In the genomic region with DNA sequence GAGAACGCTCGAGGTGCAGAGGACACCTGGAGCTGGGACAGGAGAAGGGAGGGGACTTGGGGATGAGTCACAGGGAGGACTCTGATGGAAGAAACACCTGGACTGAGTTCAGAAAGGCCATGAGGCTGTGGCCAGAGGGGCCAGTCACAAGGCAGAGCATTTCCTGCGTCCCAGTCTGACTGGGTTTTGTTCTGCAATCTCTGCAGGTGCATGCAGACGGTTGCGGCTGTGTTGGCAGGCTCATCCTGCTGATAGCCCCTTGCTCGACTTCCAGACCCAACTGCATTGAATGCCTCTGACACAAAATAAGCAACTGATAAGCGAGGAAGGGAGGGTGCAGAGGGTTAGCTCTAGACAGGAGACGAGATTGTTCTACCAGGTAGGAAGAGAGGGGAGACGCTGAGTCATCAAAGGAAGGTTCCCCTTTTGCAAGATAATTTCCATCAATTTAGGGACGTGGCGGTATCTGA, we compare ENCODE assay signal across 21 mouse cellular contexts. TPM values are rescaled to one million over a fixed set of nuclear protein-coding genes. Genes with fewer than 3 reads are reported as not detected.
DNase-seq lines count a peak whose midpoint lies in the region; ATAC-seq lines count a peak whose summit lies in the region.
"Had no signal": no experiment of that assay in that cellular context is flagged by ENCODE, and none has a peak within 500 bp of the region (broad histone marks: within the 10 kb centered on the region; RNA-seq: fewer than 3 reads in every experiment).

No protein-coding gene starts in this region.

- peaks cover 13% of the 10 kb centered on the region for H3K4me1 ChIP-seq in heart, embryonic 11.5 days (ENCODE audit: control insufficient read depth, insufficient read depth, low read length)
- H3K4me1 ChIP-seq in hindbrain, embryonic 14.5 days (replicated peaks; ENCODE audit: control insufficient read depth, insufficient read depth, low read length): peaks cover 17% of the 10 kb centered on the region; the same call in 1 of the 2 replicates
- H3K4me1 ChIP-seq: liver, embryonic 15.5 days had no signal

- no peaks in the 10 kb centered on the region for H3K36me3 ChIP-seq in heart, embryonic 11.5 days (ENCODE audit: control insufficient read depth, insufficient read depth, low read length)
- H3K36me3 ChIP-seq in hindbrain, embryonic 14.5 days (replicated peaks; ENCODE audit: control insufficient read depth, insufficient read depth): no peaks in the 10 kb centered on the region
- H3K36me3 ChIP-seq: embryonic facial prominence, embryonic 13.5 days; limb, embryonic 13.5 days; liver, embryonic 15.5 days had no signal

- no peak for ATAC-seq in heart, embryonic 11.5 days (replicated peaks; ENCODE audit: insufficient number of reproducible peaks, low FRiP score, low TSS enrichment)
- ATAC-seq in common myeloid progenitor, adult 5-6 weeks (replicated peaks; ENCODE audit: low read depth, poor library complexity, severe bottlenecking): peak; percentile 75
- ATAC-seq in megakaryocyte-erythroid progenitor cell, adult 5-6 weeks (replicated peaks; ENCODE audit: low FRiP score, low TSS enrichment, poor library complexity, severe bottlenecking): peak; percentile 49
- ATAC-seq in hindbrain, embryonic 14.5 days (ENCODE audit: low FRiP score): no peak
- ATAC-seq: lung, postnatal 0 days had no signal

- no peak overlapping the region for H3K4me2 ChIP-seq in heart, embryonic 11.5 days
- H3K4me2 ChIP-seq in hindbrain, embryonic 14.5 days (replicated peaks): no peak overlapping the region
- H3K4me2 ChIP-seq: embryonic facial prominence, embryonic 13.5 days; limb, embryonic 13.5 days; liver, embryonic 15.5 days had no signal

- DNase-seq in heart, adult 11 months: peak; percentile 90
- DNase-seq in CD4-positive helper T cell, adult 2 months (ENCODE audit: low read depth, low spot score): peak; percentile 28
- DNase-seq in urinary bladder, postnatal 10 days (ENCODE audit: low spot score): no peak
- DNase-seq in kidney, adult 18-20 months: no peak
- DNase-seq in hindbrain, embryonic 14.5 days (ENCODE audit: low spot score): no peak
- DNase-seq: adrenal gland, postnatal 36 days; cerebellum, adult 2 months; gastrocnemius, adult 2 months; heart, postnatal 14 days; kidney, adult 2 months; kidney, postnatal 25 days; right cerebral cortex, postnatal 25 days had no signal

- 53% methylated on average over 11 of the region's 11 CpGs for WGBS in heart, embryonic 11.5 days (ENCODE audit: insufficient replicate concordance)
- 84% methylated on average over 11 of the region's 11 CpGs for WGBS in hindbrain, embryonic 14.5 days

- H3K9ac ChIP-seq in heart, embryonic 11.5 days (ENCODE audit: low read depth, low read length): no peak overlapping the region
- H3K9ac ChIP-seq in hindbrain, embryonic 14.5 days: no peak overlapping the region
- H3K9ac ChIP-seq: embryonic facial prominence, embryonic 13.5 days; limb, embryonic 13.5 days; liver, embryonic 15.5 days had no signal

- H3K27me3 ChIP-seq in heart, embryonic 11.5 days (ENCODE audit: control insufficient read depth, insufficient read depth, low read length): peaks cover 17% of the 10 kb centered on the region
- peaks cover 36% of the 10 kb centered on the region; the same call in 1 of the 2 replicates for H3K27me3 ChIP-seq in hindbrain, embryonic 14.5 days (ENCODE audit: control insufficient read depth, insufficient read depth, low read length)

- H3K27ac ChIP-seq in heart, embryonic 11.5 days (ENCODE audit: low read depth, low read length): no peak overlapping the region
- no peak overlapping the region for H3K27ac ChIP-seq in hindbrain, embryonic 14.5 days
- H3K27ac ChIP-seq: embryonic facial prominence, embryonic 13.5 days; gastrocnemius, adult 2 months; limb, embryonic 13.5 days; liver, embryonic 15.5 days had no signal

- 0 out of 2 replicates have a peak, but pooled peaks cover 1% of the 10 kb centered on the region for H3K9me3 ChIP-seq in heart, embryonic 11.5 days (replicated peaks; ENCODE audit: control insufficient read depth, low read length)
- H3K9me3 ChIP-seq in hindbrain, embryonic 14.5 days (ENCODE audit: control insufficient read depth, low read length): no peaks in the 10 kb centered on the region
- H3K9me3 ChIP-seq: limb, embryonic 13.5 days; liver, embryonic 15.5 days; megakaryocyte, embryonic 14.5 days had no signal

- H3K4me3 ChIP-seq in heart, embryonic 11.5 days (ENCODE audit: low read depth, low read length): no peak overlapping the region
- H3K4me3 ChIP-seq in hindbrain, embryonic 14.5 days (replicated peaks; ENCODE audit: low read length): no peak overlapping the region
- H3K4me3 ChIP-seq: embryonic facial prominence, embryonic 13.5 days; gastrocnemius, adult 2 months; limb, embryonic 13.5 days; liver, embryonic 15.5 days; megakaryocyte, embryonic 14.5 days had no signal

RNA-seq across cellular contexts. Expression of gene Spry1, which starts 35.3 kb away (rescaled TPM):
- polyA plus RNA-seq in heart, embryonic 11.5 days (2014; fragmentation: Nextera tagmentation; extraction: Ambion mirVana): 4.8 and 6.3 TPM in 2 replicates
- total RNA-seq in common myeloid progenitor, adult 5-6 weeks (2017): 4.5 and 4.8 TPM in 2 replicates
- 0.20 and 2.7 TPM in 2 replicates for total RNA-seq in megakaryocyte-erythroid progenitor cell, adult 5-6 weeks (2014; fragmentation: Nextera tagmentation)
- total RNA-seq in megakaryocyte-erythroid progenitor cell, adult 5-6 weeks (2017): 1.3 and 3.3 TPM in 2 replicates
- polyA plus RNA-seq in hindbrain, embryonic 14.5 days (2014; fragmentation: Nextera tagmentation; extraction: Ambion mirVana): 5.8 and 6.7 TPM in 2 replicates

RNA-seq across cellular contexts. Expression of gene Gm5148, which starts 49.2 kb away (rescaled TPM):
- 1.4 and 3.7 TPM in 2 replicates for polyA plus RNA-seq in heart, embryonic 11.5 days (2014; fragmentation: Nextera tagmentation; extraction: Ambion mirVana)
- total RNA-seq in common myeloid progenitor, adult 5-6 weeks (2017): 47.1 and 54.4 TPM in 2 replicates
- total RNA-seq in megakaryocyte-erythroid progenitor cell, adult 5-6 weeks (2014; fragmentation: Nextera tagmentation): 0.45 TPM in 1 of 2 replicates, not detected in the other
- total RNA-seq in megakaryocyte-erythroid progenitor cell, adult 5-6 weeks (2017): 46.9 and 54.2 TPM in 2 replicates
- polyA plus RNA-seq in hindbrain, embryonic 14.5 days (2014; fragmentation: Nextera tagmentation; extraction: Ambion mirVana): 13.3 and 17.0 TPM in 2 replicates
- total RNA-seq: heart, adult 8-10 months; heart, postnatal 14 days had no signal

Comparison
In these comparisons a context has a peak if more than half of its experiments do, and no peak if none do; other contexts are left out.
1. DNase-seq: peak in heart, adult 11 months (single experiment) and CD4-positive helper T cell, adult 2 months (single experiment); none in urinary bladder, postnatal 10 days (single experiment), kidney, adult 18-20 months (single experiment) and hindbrain, embryonic 14.5 days (single experiment).
2. ATAC-seq: peak in common myeloid progenitor, adult 5-6 weeks (single experiment) and megakaryocyte-erythroid progenitor cell, adult 5-6 weeks (single experiment); none in heart, embryonic 11.5 days (single experiment) and hindbrain, embryonic 14.5 days (single experiment).